Mouse (Mus musculus): ENCODE results near the gene Ntn5. TPM values are rescaled to one million over a fixed set of nuclear protein-coding genes. Genes with fewer than 3 reads are reported as not detected.
A peak's percentile ranks its signal among the peaks of the same experiment; 100 is the strongest.

The Ntn5 gene
- polyA plus RNA-seq, 1 experiment from 2014 or later: 0.94 TPM

DNA sequence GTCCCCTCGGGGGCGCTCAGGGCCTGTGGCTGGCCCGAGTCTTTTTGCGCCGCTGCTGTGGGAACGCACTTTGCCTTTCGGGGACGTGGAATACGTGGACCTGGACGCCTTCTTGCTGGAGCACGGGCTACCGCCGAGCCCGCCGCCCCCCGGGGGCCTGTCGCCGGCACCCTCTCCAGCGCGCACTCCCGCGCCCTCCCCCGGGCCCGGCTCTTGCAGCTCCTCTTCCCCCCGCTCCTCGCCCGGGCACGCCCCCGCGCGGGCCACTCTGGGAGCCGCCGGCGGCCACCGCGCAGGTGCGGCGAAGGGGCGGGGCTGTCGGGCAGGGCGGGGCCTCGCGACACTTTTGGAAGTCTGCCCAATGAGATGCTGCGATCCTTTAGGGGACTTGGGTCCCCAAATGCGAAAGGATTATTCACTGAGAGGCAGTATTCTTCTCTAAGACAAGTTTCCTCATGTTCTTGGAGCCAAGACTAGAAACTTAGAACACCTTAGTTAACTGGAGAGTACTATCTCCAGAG, 23.0 kb downstream of the Ntn5 start:
- peak overlapping the region; percentile 62 for H3K4me3 ChIP-seq (ENCODE audit: low read length)
- peak overlapping the region; percentile 80 for H3K27ac ChIP-seq (ENCODE audit: low read depth, low read length)
- under 1% methylated on average over 38 of the region's 45 CpGs for WGBS
- no peak for ATAC-seq
- peaks cover 13% of the 10 kb centered on the region for H3K36me3 ChIP-seq (ENCODE audit: control insufficient read depth, insufficient read depth, low read length)
- H3K9ac ChIP-seq (ENCODE audit: low read depth, low read length): peak overlapping the region; percentile 77
- peaks cover 62% of the 10 kb centered on the region for H3K4me1 ChIP-seq (ENCODE audit: control insufficient read depth, insufficient read depth, low read depth, low read length)
- H3K4me2 ChIP-seq (ENCODE audit: low read length): peak overlapping the region; percentile 98
- H3K27me3 ChIP-seq (replicated peaks; ENCODE audit: control insufficient read depth, insufficient read depth, low read length): no peaks in the 10 kb centered on the region
- H3K9me3 ChIP-seq (ENCODE audit: control insufficient read depth, low read length): no peaks in the 10 kb centered on the region

DNA sequence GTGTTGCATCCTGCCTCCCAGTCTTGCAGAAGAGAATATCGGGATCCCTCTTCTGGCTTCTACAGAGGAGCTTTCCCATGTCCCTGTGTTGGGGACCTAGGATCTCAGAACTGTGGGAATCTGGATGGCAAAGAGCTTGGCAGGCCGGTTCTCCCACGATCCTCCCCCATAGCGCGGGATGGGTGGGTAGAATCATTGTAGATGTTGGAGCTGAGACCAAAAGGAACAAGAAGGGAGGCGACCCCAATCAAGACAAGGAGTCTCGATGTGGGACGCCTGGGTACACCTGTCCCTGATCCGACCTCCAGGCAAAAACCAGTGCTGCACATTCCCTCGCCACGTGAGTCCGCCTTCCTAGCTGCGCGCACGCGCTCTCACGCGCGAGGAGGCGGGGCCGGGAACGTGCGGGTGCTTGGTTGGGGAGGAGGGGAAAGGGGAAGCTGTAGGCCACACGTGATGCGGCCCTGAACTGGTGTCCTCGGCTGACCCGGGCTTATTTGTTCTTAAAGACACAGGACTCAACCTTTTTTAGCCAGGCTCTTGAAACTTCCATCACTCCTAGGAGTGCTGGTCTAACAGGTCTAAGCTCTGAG, 23.6 kb downstream of the Ntn5 start:
- Histone ChIP-seq H3K4me1 (ENCODE audit: control insufficient read depth, insufficient read depth, low read depth, low read length) (peaks cover 62% of the 10 kb centered on the region), H3K27me3 (replicated peaks; ENCODE audit: control insufficient read depth, insufficient read depth, low read length) (no peaks in the 10 kb centered on the region), H3K4me3 (ENCODE audit: low read length) (peak overlapping the region; percentile 62), H3K4me2 (ENCODE audit: low read length) (peak overlapping the region; percentile 98), H3K36me3 (ENCODE audit: control insufficient read depth, insufficient read depth, low read length) (peaks cover 19% of the 10 kb centered on the region), H3K9ac (ENCODE audit: low read depth, low read length) (peak overlapping the region; percentile 33), H3K27ac (ENCODE audit: low read depth, low read length) (peak overlapping the region; percentile 80), H3K9me3 (ENCODE audit: control insufficient read depth, low read length) (no peaks in the 10 kb centered on the region)
- no peak for ATAC-seq
- under 1% methylated on average over 27 of the region's 27 CpGs for WGBS

DNA sequence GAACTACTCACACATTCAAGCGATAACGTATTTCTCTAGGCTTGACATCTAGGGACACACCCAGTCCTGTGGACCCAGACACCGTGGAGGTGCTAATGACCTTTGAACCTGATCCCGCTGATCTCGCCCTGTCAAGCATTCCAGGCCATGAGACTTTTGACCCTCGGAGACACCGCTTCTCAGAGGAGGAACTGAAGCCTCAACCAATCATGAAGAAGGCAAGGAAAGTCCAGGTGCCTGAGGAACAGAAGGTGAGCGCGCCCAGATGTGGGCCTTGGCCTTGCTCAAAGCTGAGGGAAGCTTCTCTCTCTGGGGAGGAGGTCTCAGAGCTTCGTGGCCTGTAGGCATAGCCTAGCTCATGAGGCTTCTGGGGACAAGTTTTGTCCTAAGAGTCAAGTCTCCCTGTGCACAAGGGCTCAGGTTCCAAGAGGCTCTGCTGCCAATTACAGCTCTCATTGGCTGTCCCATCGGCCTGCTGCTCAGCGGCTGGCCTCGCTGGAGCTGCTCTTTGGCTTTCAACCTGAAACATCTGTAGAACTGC, 24.5 kb downstream of the Ntn5 start:
- no peak for ATAC-seq
- WGBS: 55% methylated on average over 13 of the region's 13 CpGs
- H3K27ac ChIP-seq (ENCODE audit: low read depth, low read length): no peak overlapping the region
- H3K27me3 ChIP-seq (replicated peaks; ENCODE audit: control insufficient read depth, insufficient read depth, low read length): no peaks in the 10 kb centered on the region
- no peaks in the 10 kb centered on the region for H3K9me3 ChIP-seq (ENCODE audit: control insufficient read depth, low read length)
- no peak overlapping the region for H3K9ac ChIP-seq (ENCODE audit: low read depth, low read length)
- peak overlapping the region; percentile 98 for H3K4me2 ChIP-seq (ENCODE audit: low read length)
- H3K4me3 ChIP-seq (ENCODE audit: low read length): no peak overlapping the region
- peaks cover 58% of the 10 kb centered on the region for H3K4me1 ChIP-seq (ENCODE audit: control insufficient read depth, insufficient read depth, low read depth, low read length)
- peaks cover 27% of the 10 kb centered on the region for H3K36me3 ChIP-seq (ENCODE audit: control insufficient read depth, insufficient read depth, low read length)

DNA sequence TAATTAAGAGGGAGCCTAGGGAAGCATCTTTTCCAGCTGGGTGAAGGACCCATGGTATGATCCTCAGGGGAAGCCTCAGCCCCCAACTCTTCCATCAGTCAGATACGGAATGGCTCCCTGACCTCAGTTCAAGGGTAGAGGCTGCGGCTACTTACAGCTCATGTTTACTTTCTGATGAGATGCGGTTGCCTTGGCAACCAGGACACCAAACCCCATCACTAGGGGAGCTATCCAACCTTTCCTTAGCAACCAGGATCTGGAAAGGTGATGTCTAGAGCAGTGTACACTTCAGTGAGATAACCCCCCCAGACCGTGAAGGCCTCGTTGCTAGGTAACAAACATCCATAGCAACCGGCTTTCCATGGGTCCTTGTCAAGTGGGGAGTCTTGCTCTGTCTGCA, 25.2 kb downstream of the Ntn5 start:
- H3K9ac ChIP-seq (ENCODE audit: low read depth, low read length): no peak overlapping the region
- H3K4me3 ChIP-seq (ENCODE audit: low read length): no peak overlapping the region
- H3K9me3 ChIP-seq (ENCODE audit: control insufficient read depth, low read length): no peaks in the 10 kb centered on the region
- H3K36me3 ChIP-seq (ENCODE audit: control insufficient read depth, insufficient read depth, low read length): peaks cover 30% of the 10 kb centered on the region
- H3K4me2 ChIP-seq (ENCODE audit: low read length): peak overlapping the region; percentile 20; the same call in 1 of the 2 replicates
- H3K27me3 ChIP-seq (replicated peaks; ENCODE audit: control insufficient read depth, insufficient read depth, low read length): no peaks in the 10 kb centered on the region
- 23% methylated on average over 6 of the region's 6 CpGs for WGBS
- H3K4me1 ChIP-seq (ENCODE audit: control insufficient read depth, insufficient read depth, low read depth, low read length): peaks cover 53% of the 10 kb centered on the region
- H3K27ac ChIP-seq (ENCODE audit: low read depth, low read length): no peak overlapping the region
- ATAC-seq: peak; percentile 9; the same call in 1 of the 2 replicates

DNA sequence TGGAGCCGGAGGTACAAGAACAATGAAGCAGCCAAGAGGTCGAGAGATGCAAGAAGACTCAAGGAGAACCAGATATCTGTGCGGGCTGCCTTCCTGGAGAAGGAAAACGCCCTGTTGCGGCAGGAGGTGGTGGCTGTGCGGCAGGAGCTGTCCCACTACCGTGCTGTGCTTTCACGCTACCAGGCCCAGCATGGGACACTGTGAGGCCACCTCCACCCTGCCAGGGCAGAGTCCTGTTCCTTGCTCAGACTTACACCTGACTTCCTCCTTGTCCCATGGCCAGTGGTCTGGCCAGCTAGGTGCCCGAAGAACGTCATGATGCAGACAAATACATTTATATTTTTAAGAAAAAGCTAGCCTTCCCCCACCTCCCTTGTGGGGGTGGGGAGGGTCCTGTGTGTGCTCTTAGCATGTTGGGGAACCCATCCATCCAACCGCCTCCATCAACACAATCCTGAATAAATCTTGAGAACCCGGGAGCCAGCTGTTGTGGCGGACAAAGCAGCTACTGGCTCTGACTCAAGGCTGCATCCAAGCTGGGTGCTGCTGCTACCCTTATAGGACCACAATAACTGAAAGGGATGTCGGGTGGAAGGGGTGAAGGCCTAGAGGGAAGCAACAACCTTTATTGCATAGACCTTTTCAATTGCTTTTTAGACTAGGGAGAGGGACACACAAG, 26.0 kb downstream of the Ntn5 start:
- H3K4me3 ChIP-seq (ENCODE audit: low read length): no peak overlapping the region
- H3K9ac ChIP-seq (ENCODE audit: low read depth, low read length): 0 out of 2 replicates have a peak overlapping the region, but pooled peaks have one; percentile 13
- WGBS: 62% methylated on average over 14 of the region's 14 CpGs

DNA sequence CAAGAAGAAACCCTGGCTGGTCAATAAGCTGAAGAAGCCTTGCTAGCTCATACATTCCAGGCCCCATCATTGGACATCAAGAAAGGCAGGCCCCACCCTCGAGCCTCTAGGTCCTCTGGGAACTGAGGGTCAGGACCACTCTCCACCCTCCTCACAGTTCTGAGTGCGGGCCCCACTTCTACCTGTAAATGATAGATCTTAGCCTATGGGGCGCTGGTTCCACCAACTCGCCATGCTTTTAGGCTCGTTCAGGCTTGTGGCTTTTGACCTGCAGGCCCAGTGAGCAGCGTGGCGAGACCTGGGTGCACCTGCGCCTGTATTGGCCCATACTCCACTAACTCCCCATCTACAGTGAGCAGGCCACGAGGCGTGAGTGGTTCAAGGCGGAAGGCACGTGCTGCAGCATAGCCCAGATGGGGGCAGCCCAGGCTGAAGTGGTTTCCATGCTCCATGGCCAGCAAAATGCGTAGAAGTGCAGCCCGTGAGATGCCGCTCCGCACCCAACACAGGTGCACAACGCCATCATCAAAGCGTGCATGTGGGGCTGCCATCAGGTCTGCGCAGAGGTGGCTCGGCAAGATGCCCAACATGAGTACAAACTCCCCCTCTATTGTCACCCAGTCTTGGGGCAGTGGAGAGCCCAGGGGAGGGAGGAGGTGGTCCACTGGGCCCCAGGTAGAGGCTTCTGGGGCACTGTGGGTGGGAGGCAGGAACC, 26.8 kb downstream of the Ntn5 start:
- Histone ChIP-seq H3K4me2 (ENCODE audit: low read length) (no peak overlapping the region), H3K4me3 (ENCODE audit: low read length) (no peak overlapping the region), H3K9ac (ENCODE audit: low read depth, low read length) (no peak overlapping the region), H3K27ac (ENCODE audit: low read depth, low read length) (no peak overlapping the region), H3K36me3 (ENCODE audit: control insufficient read depth, insufficient read depth, low read length) (peaks cover 30% of the 10 kb centered on the region), H3K9me3 (ENCODE audit: control insufficient read depth, low read length) (no peaks in the 10 kb centered on the region), H3K4me1 (ENCODE audit: control insufficient read depth, insufficient read depth, low read depth, low read length) (peaks cover 57% of the 10 kb centered on the region), H3K27me3 (replicated peaks; ENCODE audit: control insufficient read depth, insufficient read depth, low read length) (no peaks in the 10 kb centered on the region)
- WGBS: 93% methylated on average over 20 of the region's 20 CpGs
- no peak for ATAC-seq

More for the DNA sequence above, 26.0 kb downstream of the Ntn5 start:
- Histone ChIP-seq H3K36me3 (ENCODE audit: control insufficient read depth, insufficient read depth, low read length) (peaks cover 30% of the 10 kb centered on the region), H3K27ac (ENCODE audit: low read depth, low read length) (peak overlapping the region; percentile 54; the same call in 1 of the 2 replicates), H3K4me1 (ENCODE audit: control insufficient read depth, insufficient read depth, low read depth, low read length) (peaks cover 59% of the 10 kb centered on the region), H3K4me2 (ENCODE audit: low read length) (no peak overlapping the region), H3K9me3 (ENCODE audit: control insufficient read depth, low read length) (no peaks in the 10 kb centered on the region), H3K27me3 (replicated peaks; ENCODE audit: control insufficient read depth, insufficient read depth, low read length) (no peaks in the 10 kb centered on the region)
- no peak for ATAC-seq

DNA sequence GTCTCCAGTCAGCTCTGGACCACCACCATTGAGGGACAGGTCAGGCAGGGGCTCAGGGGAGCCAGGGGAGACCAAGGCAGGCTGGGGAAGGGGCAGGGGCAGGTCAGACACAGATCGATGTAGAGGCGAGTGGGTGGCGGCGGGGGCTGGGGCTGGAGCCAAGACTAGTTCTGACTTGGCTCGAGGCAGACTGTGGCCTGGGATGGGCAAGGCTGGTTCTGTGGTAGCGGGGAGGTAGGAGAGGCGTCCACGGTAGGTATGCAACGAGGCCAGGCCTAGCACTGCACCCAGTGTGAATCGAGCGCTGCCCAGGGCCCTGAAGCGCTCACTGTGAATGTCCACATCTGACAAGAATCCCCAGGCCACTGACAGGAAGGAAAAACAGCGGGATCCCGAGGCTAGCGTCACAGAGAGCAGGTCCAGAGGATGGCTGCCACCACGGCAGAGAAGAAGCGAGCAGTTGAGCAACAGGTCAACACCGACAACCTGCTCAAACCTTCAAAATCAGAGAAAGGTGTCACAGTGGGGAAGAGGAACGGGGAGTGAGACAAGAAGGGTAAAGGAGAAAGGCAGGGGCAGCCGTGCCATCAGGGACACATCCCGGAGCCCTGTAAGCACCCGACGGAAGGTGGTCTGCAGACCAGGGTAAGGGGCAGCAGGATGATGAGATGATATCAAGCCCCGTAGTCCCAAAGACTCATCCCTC, 27.6 kb downstream of the Ntn5 start:
- peaks cover 57% of the 10 kb centered on the region for H3K4me1 ChIP-seq (ENCODE audit: control insufficient read depth, insufficient read depth, low read depth, low read length)
- H3K9me3 ChIP-seq (ENCODE audit: control insufficient read depth, low read length): no peaks in the 10 kb centered on the region
- ATAC-seq: no peak
- H3K4me2 ChIP-seq (ENCODE audit: low read length): no peak overlapping the region
- H3K27ac ChIP-seq (ENCODE audit: low read depth, low read length): no peak overlapping the region
- H3K4me3 ChIP-seq (ENCODE audit: low read length): no peak overlapping the region
- H3K36me3 ChIP-seq (ENCODE audit: control insufficient read depth, insufficient read depth, low read length): peaks cover 30% of the 10 kb centered on the region
- 91% methylated on average over 24 of the region's 24 CpGs for WGBS
- no peaks in the 10 kb centered on the region for H3K27me3 ChIP-seq (replicated peaks; ENCODE audit: control insufficient read depth, insufficient read depth, low read length)
- H3K9ac ChIP-seq (ENCODE audit: low read depth, low read length): no peak overlapping the region

DNA sequence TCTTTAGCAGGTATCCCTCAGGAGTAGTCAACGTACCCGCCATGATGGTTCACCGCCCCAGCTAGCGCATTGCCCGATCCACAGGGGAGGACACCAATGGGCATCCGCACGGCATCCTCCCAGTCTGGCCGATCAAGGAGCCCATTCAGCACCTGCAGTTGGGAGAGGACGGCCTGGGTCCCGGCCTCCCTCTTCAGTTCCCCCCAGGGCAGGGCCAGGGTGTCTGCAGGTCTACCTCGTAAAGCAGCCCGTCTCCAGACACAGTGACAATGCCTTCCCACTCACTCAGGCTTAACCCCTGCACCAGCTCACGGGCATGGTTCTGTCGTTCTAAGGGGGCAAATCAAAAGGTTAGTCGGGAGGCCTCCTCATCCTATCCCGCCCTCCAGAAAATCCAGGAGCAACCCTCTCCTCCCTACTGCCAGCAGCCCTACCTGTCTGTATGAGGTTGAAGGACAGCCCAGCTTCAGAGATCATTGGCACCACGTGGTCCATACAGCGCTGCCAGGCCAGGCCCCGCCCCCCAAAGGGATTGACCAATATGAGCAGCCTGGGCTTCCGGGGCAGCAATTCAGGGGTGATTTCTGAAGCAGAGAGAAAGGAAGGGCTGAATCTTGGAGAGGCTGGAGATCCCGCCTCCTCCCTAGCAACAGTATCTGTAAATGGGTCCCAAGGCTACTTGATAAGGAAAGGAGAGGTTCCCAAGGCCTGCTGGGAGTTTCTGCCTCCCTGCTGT, 28.4 kb downstream of the Ntn5 start:
- Histone ChIP-seq H3K4me3 (ENCODE audit: low read length) (no peak overlapping the region), H3K4me1 (ENCODE audit: control insufficient read depth, insufficient read depth, low read depth, low read length) (peaks cover 57% of the 10 kb centered on the region), H3K27ac (ENCODE audit: low read depth, low read length) (no peak overlapping the region), H3K9me3 (ENCODE audit: control insufficient read depth, low read length) (no peaks in the 10 kb centered on the region), H3K27me3 (replicated peaks; ENCODE audit: control insufficient read depth, insufficient read depth, low read length) (no peaks in the 10 kb centered on the region), H3K9ac (ENCODE audit: low read depth, low read length) (no peak overlapping the region), H3K4me2 (ENCODE audit: low read length) (no peak overlapping the region), H3K36me3 (ENCODE audit: control insufficient read depth, insufficient read depth, low read length) (peaks cover 30% of the 10 kb centered on the region)
- 88% methylated on average over 21 of the region's 21 CpGs for WGBS
- ATAC-seq: no peak
